Mouse (Mus musculus): ENCODE results near the gene Scand1. TPM values are rescaled to one million over a fixed set of nuclear protein-coding genes. Genes with fewer than 3 reads are reported as not detected.
A peak's percentile ranks its signal among the peaks of the same experiment; 100 is the strongest.

Scand1 gene
- polyA plus RNA-seq, 1 experiment from 2014 or later = 106 TPM

GRCm38 (mm10) chr2:156281227-156281626 lies 31.3 kb downstream of the Scand1 start:
- peaks cover 53% of the 10 kb centered on the region for H3K36me3 ChIP-seq
- WGBS = 75% methylated on average over 4 of the region's 4 CpGs
- ATAC-seq (ENCODE audit: insufficient number of reproducible peaks, insufficient read depth, low FRiP score, low TSS enrichment, low read depth) = no peak

GRCm38 (mm10) chr2:156278226-156279017 lies 34.1 kb downstream of the Scand1 start:
- peak; percentile 56; the same call in 1 of the 2 replicates for ATAC-seq (ENCODE audit: insufficient number of reproducible peaks, insufficient read depth, low FRiP score, low TSS enrichment, low read depth)
- no peaks in the 10 kb centered on the region for H3K9me3 ChIP-seq
- H3K4me2 ChIP-seq = no peak overlapping the region
- 55% methylated on average over 4 of the region's 4 CpGs for WGBS
- no peak overlapping the region for H3K4me3 ChIP-seq (replicated peaks)
- no peak overlapping the region for H3K9ac ChIP-seq (replicated peaks)
- H3K4me1 ChIP-seq (replicated peaks) = 0 out of 2 replicates have a peak, but pooled peaks cover 4% of the 10 kb centered on the region
- H3K36me3 ChIP-seq = peaks cover 45% of the 10 kb centered on the region
- no peaks in the 10 kb centered on the region for H3K27me3 ChIP-seq
- no peak overlapping the region; the same call in 1 of the 2 replicates for H3K27ac ChIP-seq

More at GRCm38 (mm10) chr2:156281227-156281626, 31.3 kb downstream of the Scand1 start:
- Histone ChIP-seq H3K9ac (replicated peaks) (no peak overlapping the region), H3K9me3 (no peaks in the 10 kb centered on the region), H3K27ac (no peak overlapping the region), H3K4me3 (replicated peaks) (no peak overlapping the region), H3K27me3 (no peaks in the 10 kb centered on the region), H3K4me1 (replicated peaks) (0 out of 2 replicates have a peak, but pooled peaks cover 4% of the 10 kb centered on the region), H3K4me2 (no peak overlapping the region)

- WGBS = 91% methylated on average over 6 of the region's 6 CpGs
- H3K36me3 ChIP-seq = peaks cover 58% of the 10 kb centered on the region
- no peak overlapping the region for H3K4me3 ChIP-seq (replicated peaks)
- H3K27me3 ChIP-seq = no peaks in the 10 kb centered on the region
- no peaks in the 10 kb centered on the region for H3K4me1 ChIP-seq (replicated peaks)
- no peak for ATAC-seq (ENCODE audit: insufficient number of reproducible peaks, insufficient read depth, low FRiP score, low TSS enrichment, low read depth)
- no peak overlapping the region for H3K9ac ChIP-seq (replicated peaks)
- H3K27ac ChIP-seq = no peak overlapping the region
- H3K9me3 ChIP-seq = no peaks in the 10 kb centered on the region
- no peak overlapping the region for H3K4me2 ChIP-seq
Observed at GRCm38 (mm10) chr2:156272553-156272952, 40.0 kb downstream of the Scand1 start.

- no peak overlapping the region for H3K4me2 ChIP-seq
- no peaks in the 10 kb centered on the region for H3K4me1 ChIP-seq (replicated peaks)
- no peak overlapping the region for H3K4me3 ChIP-seq (replicated peaks)
- H3K9me3 ChIP-seq = no peaks in the 10 kb centered on the region
- ATAC-seq (ENCODE audit: insufficient number of reproducible peaks, insufficient read depth, low FRiP score, low TSS enrichment, low read depth) = no peak
- 89% methylated on average over 9 of the region's 9 CpGs for WGBS
- H3K36me3 ChIP-seq = peaks cover 53% of the 10 kb centered on the region
- H3K27me3 ChIP-seq = no peaks in the 10 kb centered on the region
- H3K9ac ChIP-seq (replicated peaks) = no peak overlapping the region
- H3K27ac ChIP-seq = no peak overlapping the region
Observed at GRCm38 (mm10) chr2:156267636-156268035, 44.9 kb downstream of the Scand1 start.

- H3K9ac ChIP-seq (replicated peaks) = no peak overlapping the region
- no peaks in the 10 kb centered on the region for H3K9me3 ChIP-seq
- H3K4me2 ChIP-seq = no peak overlapping the region
- H3K27ac ChIP-seq = no peak overlapping the region
- H3K4me1 ChIP-seq (replicated peaks) = no peaks in the 10 kb centered on the region
- peaks cover 66% of the 10 kb centered on the region for H3K36me3 ChIP-seq
- no peak overlapping the region for H3K4me3 ChIP-seq (replicated peaks)
- H3K27me3 ChIP-seq = no peaks in the 10 kb centered on the region
- no peak for ATAC-seq (ENCODE audit: insufficient number of reproducible peaks, insufficient read depth, low FRiP score, low TSS enrichment, low read depth)
- 85% methylated on average over 4 of the region's 4 CpGs for WGBS
Observed at GRCm38 (mm10) chr2:156263204-156263893, 49.2 kb downstream of the Scand1 start.

Small RNA genes within 50 kb of the gene (microRNA-seq; reads per million reads assigned to microRNA genes)
- not detected for gene Gm22759

Other genes starting within 250 kb of the Scand1 start
- gene Spag4, start 247.5 kb downstream of the Scand1 start, polyA plus RNA-seq (2016; fragmentation: Nextera tagmentation; extraction: Ambion mirVana) = 6.4 and 6.9 TPM in 2 replicates
- gene Cpne1, start 200.7 kb downstream of the Scand1 start, polyA plus RNA-seq (2016; fragmentation: Nextera tagmentation; extraction: Ambion mirVana) = 73.9 TPM in 2 replicates
- 38.0 and 51.8 TPM in 2 replicates for gene Rbm12, start 200.7 kb downstream of the Scand1 start, polyA plus RNA-seq (2016; fragmentation: Nextera tagmentation; extraction: Ambion mirVana)
- gene Gm28036, start 185.6 kb downstream of the Scand1 start, polyA plus RNA-seq (2016; fragmentation: Nextera tagmentation; extraction: Ambion mirVana) = 16.8 and 22.0 TPM in 2 replicates
- gene Romo1, start 168.7 kb downstream of the Scand1 start, polyA plus RNA-seq (2016; fragmentation: Nextera tagmentation; extraction: Ambion mirVana) = 447 and 463 TPM in 2 replicates
- gene Nfs1, start 168.5 kb downstream of the Scand1 start, polyA plus RNA-seq (2016; fragmentation: Nextera tagmentation; extraction: Ambion mirVana) = 32.9 and 33.7 TPM in 2 replicates
- 757 and 825 TPM in 2 replicates for gene Rbm39, start 132.5 kb downstream of the Scand1 start, polyA plus RNA-seq (2016; fragmentation: Nextera tagmentation; extraction: Ambion mirVana)
- gene Phf20, start 116.2 kb downstream of the Scand1 start, polyA plus RNA-seq (2016; fragmentation: Nextera tagmentation; extraction: Ambion mirVana) = 84.3 and 88.3 TPM in 2 replicates
- 4.7 and 5.2 TPM in 2 replicates for gene Cnbd2, start 405 bp downstream of the Scand1 start, polyA plus RNA-seq (2016; fragmentation: Nextera tagmentation; extraction: Ambion mirVana)
- 2.5 and 2.6 TPM in 2 replicates for gene Epb41l1, start 108.2 kb upstream of the Scand1 start, polyA plus RNA-seq (2016; fragmentation: Nextera tagmentation; extraction: Ambion mirVana)
- gene Aar2, start 234.9 kb upstream of the Scand1 start, polyA plus RNA-seq (2016; fragmentation: Nextera tagmentation; extraction: Ambion mirVana) = 40.5 and 43.4 TPM in 2 replicates

All from limb, embryonic 12.5 days (tissue).